Mouse (Mus musculus): ENCODE data around the gene Pou2f1.

The Pou2f1 gene

GRCm38 (mm10) chr1:166002520-166003155 is at the start of gene Pou2f1:
TSS of gene Pou2f1 (minus strand) at chr1:166002678.
- peak; percentile 96 for DNase-seq

GRCm38 (mm10) chr1:166049046-166049827 is 46.8 kb upstream of the Pou2f1 start:
- DNase-seq, result no peak

- no peak for DNase-seq
These were observed 45.9 kb upstream of the Pou2f1 start for GRCm38 (mm10) chr1:166048230-166048911.

- DNase-seq, result no peak
These were observed 45.2 kb upstream of the Pou2f1 start for GRCm38 (mm10) chr1:166047505-166048170.

GRCm38 (mm10) chr1:166045894-166046197 is 43.4 kb upstream of the Pou2f1 start:
- no peak for DNase-seq

GRCm38 (mm10) chr1:166045060-166045893 is 42.8 kb upstream of the Pou2f1 start:
- DNase-seq, result no peak

GRCm38 (mm10) chr1:166043451-166044149 is 41.1 kb upstream of the Pou2f1 start:
- DNase-seq, result peak; percentile 39

GRCm38 (mm10) chr1:166041501-166041900 is 39.0 kb upstream of the Pou2f1 start:
- DNase-seq, result no peak

- peak; percentile 17 for DNase-seq
These were observed 36.4 kb upstream of the Pou2f1 start for GRCm38 (mm10) chr1:166038731-166039332.

GRCm38 (mm10) chr1:166035045-166035444 is 32.6 kb upstream of the Pou2f1 start:
- no peak for DNase-seq

GRCm38 (mm10) chr1:166031673-166032547 is 29.4 kb upstream of the Pou2f1 start:
- DNase-seq, result no peak

GRCm38 (mm10) chr1:166023981-166024380 is 21.5 kb upstream of the Pou2f1 start:
- DNase-seq, result no peak

- DNase-seq, result no peak
These were observed 14.7 kb upstream of the Pou2f1 start for GRCm38 (mm10) chr1:166017203-166017602.

GRCm38 (mm10) chr1:166016306-166016705 is 13.8 kb upstream of the Pou2f1 start:
- no peak for DNase-seq

- DNase-seq, result no peak
These were observed 12.1 kb upstream of the Pou2f1 start for GRCm38 (mm10) chr1:166014530-166014929.

- DNase-seq, result no peak
These were observed 7.6 kb upstream of the Pou2f1 start for GRCm38 (mm10) chr1:166010106-166010505.

GRCm38 (mm10) chr1:166008634-166009350 is 6.3 kb upstream of the Pou2f1 start:
- no peak for DNase-seq

GRCm38 (mm10) chr1:166007026-166007425 is 4.5 kb upstream of the Pou2f1 start:
- DNase-seq, result no peak

- peak; percentile 94 for DNase-seq
These were observed 924 bp upstream of the Pou2f1 start for GRCm38 (mm10) chr1:166003181-166004022.
